Mouse (Mus musculus): ENCODE measurements around the gene Gm10282. TPM values are rescaled to one million over a fixed set of nuclear protein-coding genes. Genes with fewer than 3 reads are reported as not detected.

Gene Gm10282
- polyA plus RNA-seq, 1 experiment from 2014 or later = 41.0 TPM

Other genes starting within 250 kb of the Gm10282 start
- not detected in 2 replicates for gene Olfr373, start 222.1 kb downstream of the Gm10282 start, polyA plus RNA-seq (2015; fragmentation: Nextera tagmentation; extraction: Ambion mirVana)
- gene Olfr374, start 198.2 kb downstream of the Gm10282 start, polyA plus RNA-seq (2015; fragmentation: Nextera tagmentation; extraction: Ambion mirVana) = not detected in 2 replicates
- 308 and 315 TPM in 2 replicates for gene Tpm4, start 170.3 kb downstream of the Gm10282 start, polyA plus RNA-seq (2015; fragmentation: Nextera tagmentation; extraction: Ambion mirVana)
- 115 and 119 TPM in 2 replicates for gene Rab8a, start 144.1 kb downstream of the Gm10282 start, polyA plus RNA-seq (2015; fragmentation: Nextera tagmentation; extraction: Ambion mirVana)
- not detected in 2 replicates for gene Hsh2d, start 115.6 kb downstream of the Gm10282 start, polyA plus RNA-seq (2015; fragmentation: Nextera tagmentation; extraction: Ambion mirVana)
- gene Cib3, start 92.4 kb downstream of the Gm10282 start, polyA plus RNA-seq (2015; fragmentation: Nextera tagmentation; extraction: Ambion mirVana) = not detected in 2 replicates
- not detected in 2 replicates for gene Gm11034, start 91.6 kb downstream of the Gm10282 start, polyA plus RNA-seq (2015; fragmentation: Nextera tagmentation; extraction: Ambion mirVana)
- 103 and 108 TPM in 2 replicates for gene Fam32a, start 85.5 kb downstream of the Gm10282 start, polyA plus RNA-seq (2015; fragmentation: Nextera tagmentation; extraction: Ambion mirVana)
- gene Ap1m1, start 65.2 kb downstream of the Gm10282 start, polyA plus RNA-seq (2015; fragmentation: Nextera tagmentation; extraction: Ambion mirVana) = 211 and 235 TPM in 2 replicates
- gene Klf2, start 13.8 kb upstream of the Gm10282 start, polyA plus RNA-seq (2015; fragmentation: Nextera tagmentation; extraction: Ambion mirVana) = 2.8 and 3.6 TPM in 2 replicates
- gene Eps15l1, start 116.2 kb upstream of the Gm10282 start, polyA plus RNA-seq (2015; fragmentation: Nextera tagmentation; extraction: Ambion mirVana) = 61.4 and 69.0 TPM in 2 replicates
- gene Calr3, start 138.6 kb upstream of the Gm10282 start, polyA plus RNA-seq (2015; fragmentation: Nextera tagmentation; extraction: Ambion mirVana) = 0.87 and 0.99 TPM in 2 replicates
- 19.1 and 19.5 TPM in 2 replicates for gene 1700030K09Rik, start 138.6 kb upstream of the Gm10282 start, polyA plus RNA-seq (2015; fragmentation: Nextera tagmentation; extraction: Ambion mirVana)
- 48.4 and 55.7 TPM in 2 replicates for gene Cherp, start 170.0 kb upstream of the Gm10282 start, polyA plus RNA-seq (2015; fragmentation: Nextera tagmentation; extraction: Ambion mirVana)
- 6.4 and 8.8 TPM in 2 replicates for gene Slc35e1, start 187.4 kb upstream of the Gm10282 start, polyA plus RNA-seq (2015; fragmentation: Nextera tagmentation; extraction: Ambion mirVana)
- gene Med26, start 243.0 kb upstream of the Gm10282 start, polyA plus RNA-seq (2015; fragmentation: Nextera tagmentation; extraction: Ambion mirVana) = 15.5 and 19.4 TPM in 2 replicates

Measured in forebrain, embryonic 13.5 days (tissue).